Mouse (Mus musculus): ENCODE measurements around the gene Mrpl9.

The Mrpl9 gene

GRCm38 (mm10) chr3:94442951-94443596 is at the start of gene Mrpl9:
Gene Mrpl9 (plus strand): TSS chr3:94443318.
- Histone ChIP-seq H3K4me1 (replicated peaks; ENCODE audit: low read depth, low read length) (peaks cover 10% of the 10 kb centered on the region), H3K4me3 (replicated peaks; ENCODE audit: low read length) (peak within 1 kb of the TSS; percentile 100), H3K9me3 (ENCODE audit: low read length) (no peaks in the 10 kb centered on the region), H3K27me3 (ENCODE audit: insufficient read depth, low read length) (peaks cover 9% of the 10 kb centered on the region), H3K36me3 (ENCODE audit: insufficient read depth, low read length) (peaks cover 38% of the 10 kb centered on the region)
- TF ChIP-seq CTCF (conservative IDR thresholded peaks at IDR 0.05; ENCODE audit: low read length) (no peak), POU5F1 (IDR thresholded peaks at IDR 0.05; ENCODE audit: borderline replicate concordance, low read length) (no peak), NANOG (IDR thresholded peaks at IDR 0.05; ENCODE audit: borderline replicate concordance, low read length) (no peak)

GRCm38 (mm10) chr3:94396336-94396735 is 46.8 kb upstream of the Mrpl9 start:
- TF ChIP-seq CTCF (conservative IDR thresholded peaks at IDR 0.05; ENCODE audit: low read length) (no peak), POU5F1 (IDR thresholded peaks at IDR 0.05; ENCODE audit: borderline replicate concordance, low read length) (no peak), NANOG (IDR thresholded peaks at IDR 0.05; ENCODE audit: borderline replicate concordance, low read length) (no peak)
- Histone ChIP-seq H3K36me3 (ENCODE audit: insufficient read depth, low read length) (no peaks in the 10 kb centered on the region), H3K4me3 (replicated peaks; ENCODE audit: low read length) (no peak overlapping the region), H3K4me1 (replicated peaks; ENCODE audit: low read depth, low read length) (peaks cover 10% of the 10 kb centered on the region; the same call in 1 of the 2 replicates), H3K27me3 (ENCODE audit: insufficient read depth, low read length) (peaks cover 61% of the 10 kb centered on the region), H3K9me3 (ENCODE audit: low read length) (no peaks in the 10 kb centered on the region)

- TF ChIP-seq POU5F1 (IDR thresholded peaks at IDR 0.05; ENCODE audit: borderline replicate concordance, low read length), result no peak
- no peak for TF ChIP-seq NANOG (IDR thresholded peaks at IDR 0.05; ENCODE audit: borderline replicate concordance, low read length)
- no peak for TF ChIP-seq CTCF (conservative IDR thresholded peaks at IDR 0.05; ENCODE audit: low read length)
- no peaks in the 10 kb centered on the region for H3K36me3 ChIP-seq (ENCODE audit: insufficient read depth, low read length)
- H3K27me3 ChIP-seq (ENCODE audit: insufficient read depth, low read length), result peaks cover 66% of the 10 kb centered on the region
- no peaks in the 10 kb centered on the region for H3K9me3 ChIP-seq (ENCODE audit: low read length)
- H3K4me1 ChIP-seq (replicated peaks; ENCODE audit: low read depth, low read length), result peaks cover 10% of the 10 kb centered on the region; the same call in 1 of the 2 replicates
- no peak overlapping the region for H3K4me3 ChIP-seq (replicated peaks; ENCODE audit: low read length)
These were observed 46.3 kb upstream of the Mrpl9 start for GRCm38 (mm10) chr3:94396851-94397250.

GRCm38 (mm10) chr3:94398217-94398616 is 44.9 kb upstream of the Mrpl9 start, which contains the start of gene Lingo4:
Gene Lingo4 (plus strand): TSS chr3:94398517.
- H3K4me1 ChIP-seq (replicated peaks; ENCODE audit: low read depth, low read length), result peaks cover 16% of the 10 kb centered on the region
- no peak for TF ChIP-seq CTCF (conservative IDR thresholded peaks at IDR 0.05; ENCODE audit: low read length)
- no peak for TF ChIP-seq NANOG (IDR thresholded peaks at IDR 0.05; ENCODE audit: borderline replicate concordance, low read length)
- TF ChIP-seq POU5F1 (IDR thresholded peaks at IDR 0.05; ENCODE audit: borderline replicate concordance, low read length), result no peak
- no peaks in the 10 kb centered on the region for H3K9me3 ChIP-seq (ENCODE audit: low read length)

GRCm38 (mm10) chr3:94398943-94399481 is 44.1 kb upstream of the Mrpl9 start:
- H3K9me3 ChIP-seq (ENCODE audit: low read length), result no peaks in the 10 kb centered on the region
- TF ChIP-seq POU5F1 (IDR thresholded peaks at IDR 0.05; ENCODE audit: borderline replicate concordance, low read length), result no peak
- no peak for TF ChIP-seq NANOG (IDR thresholded peaks at IDR 0.05; ENCODE audit: borderline replicate concordance, low read length)
- TF ChIP-seq CTCF (conservative IDR thresholded peaks at IDR 0.05; ENCODE audit: low read length), result no peak
- no peaks in the 10 kb centered on the region for H3K36me3 ChIP-seq (ENCODE audit: insufficient read depth, low read length)
- peaks cover 17% of the 10 kb centered on the region for H3K4me1 ChIP-seq (replicated peaks; ENCODE audit: low read depth, low read length)
- H3K4me3 ChIP-seq (replicated peaks; ENCODE audit: low read length), result peak overlapping the region; percentile 55
- peaks cover 88% of the 10 kb centered on the region for H3K27me3 ChIP-seq (ENCODE audit: insufficient read depth, low read length)

More at GRCm38 (mm10) chr3:94398217-94398616, 44.9 kb upstream of the Mrpl9 start, which contains the start of gene Lingo4:
- Histone ChIP-seq H3K4me3 (replicated peaks; ENCODE audit: low read length) (peak within 1 kb of the TSS; percentile 55), H3K36me3 (ENCODE audit: insufficient read depth, low read length) (no peaks in the 10 kb centered on the region), H3K27me3 (ENCODE audit: insufficient read depth, low read length) (peaks cover 80% of the 10 kb centered on the region)

- TF ChIP-seq NANOG (IDR thresholded peaks at IDR 0.05; ENCODE audit: borderline replicate concordance, low read length), result no peak
- TF ChIP-seq POU5F1 (IDR thresholded peaks at IDR 0.05; ENCODE audit: borderline replicate concordance, low read length), result no peak
- no peak for TF ChIP-seq CTCF (conservative IDR thresholded peaks at IDR 0.05; ENCODE audit: low read length)
- Histone ChIP-seq H3K36me3 (ENCODE audit: insufficient read depth, low read length) (no peaks in the 10 kb centered on the region), H3K4me3 (replicated peaks; ENCODE audit: low read length) (no peak overlapping the region), H3K9me3 (ENCODE audit: low read length) (no peaks in the 10 kb centered on the region), H3K27me3 (ENCODE audit: insufficient read depth, low read length) (peaks cover 93% of the 10 kb centered on the region), H3K4me1 (replicated peaks; ENCODE audit: low read depth, low read length) (peaks cover 17% of the 10 kb centered on the region)
These were observed 43.3 kb upstream of the Mrpl9 start for GRCm38 (mm10) chr3:94399663-94400310.

- Histone ChIP-seq H3K4me3 (replicated peaks; ENCODE audit: low read length) (no peak overlapping the region), H3K36me3 (ENCODE audit: insufficient read depth, low read length) (no peaks in the 10 kb centered on the region), H3K4me1 (replicated peaks; ENCODE audit: low read depth, low read length) (peaks cover 17% of the 10 kb centered on the region), H3K27me3 (ENCODE audit: insufficient read depth, low read length) (peaks cover 97% of the 10 kb centered on the region), H3K9me3 (ENCODE audit: low read length) (no peaks in the 10 kb centered on the region)
- no peak for TF ChIP-seq CTCF (conservative IDR thresholded peaks at IDR 0.05; ENCODE audit: low read length)
- TF ChIP-seq POU5F1 (IDR thresholded peaks at IDR 0.05; ENCODE audit: borderline replicate concordance, low read length), result no peak
- no peak for TF ChIP-seq NANOG (IDR thresholded peaks at IDR 0.05; ENCODE audit: borderline replicate concordance, low read length)
These were observed 40.7 kb upstream of the Mrpl9 start for GRCm38 (mm10) chr3:94402451-94402850.

GRCm38 (mm10) chr3:94404366-94405054 is 38.6 kb upstream of the Mrpl9 start:
- Histone ChIP-seq H3K4me3 (replicated peaks; ENCODE audit: low read length) (no peak overlapping the region), H3K9me3 (ENCODE audit: low read length) (no peaks in the 10 kb centered on the region), H3K27me3 (ENCODE audit: insufficient read depth, low read length) (peaks cover 81% of the 10 kb centered on the region), H3K36me3 (ENCODE audit: insufficient read depth, low read length) (no peaks in the 10 kb centered on the region), H3K4me1 (replicated peaks; ENCODE audit: low read depth, low read length) (peaks cover 7% of the 10 kb centered on the region; the same call in 1 of the 2 replicates)
- TF ChIP-seq POU5F1 (IDR thresholded peaks at IDR 0.05; ENCODE audit: borderline replicate concordance, low read length), result no peak
- no peak for TF ChIP-seq CTCF (conservative IDR thresholded peaks at IDR 0.05; ENCODE audit: low read length)
- no peak for TF ChIP-seq NANOG (IDR thresholded peaks at IDR 0.05; ENCODE audit: borderline replicate concordance, low read length)

Measured in E14TG2a.4 (cell line).